Mouse (Mus musculus): ENCODE results near the gene Stag3. TPM values are rescaled to one million over a fixed set of nuclear protein-coding genes. Genes with fewer than 3 reads are reported as not detected.

Stag3 gene
- polyA plus RNA-seq, 1 experiment from 2014 or later = 4.5 TPM

GRCm38 (mm10) chr5:138291638-138292037 lies 11.6 kb downstream of the Stag3 start:
- Histone ChIP-seq H3K4me1 (replicated peaks) (no peaks in the 10 kb centered on the region), H3K36me3 (no peaks in the 10 kb centered on the region), H3K9ac (no peak overlapping the region), H3K9me3 (replicated peaks) (no peaks in the 10 kb centered on the region), H3K4me3 (no peak overlapping the region), H3K4me2 (no peak overlapping the region), H3K27me3 (replicated peaks) (no peaks in the 10 kb centered on the region), H3K27ac (ENCODE audit: poor library complexity, severe bottlenecking) (no peak overlapping the region)
- ATAC-seq (ENCODE audit: insufficient number of reproducible peaks, low FRiP score) = no peak
- WGBS = 65% methylated on average over 1 of the region's 1 CpGs

- Histone ChIP-seq H3K9ac (no peak overlapping the region), H3K9me3 (replicated peaks) (no peaks in the 10 kb centered on the region), H3K4me1 (replicated peaks) (peaks cover 5% of the 10 kb centered on the region; the same call in 1 of the 2 replicates), H3K36me3 (no peaks in the 10 kb centered on the region), H3K4me2 (no peak overlapping the region), H3K27ac (ENCODE audit: poor library complexity, severe bottlenecking) (no peak overlapping the region), H3K4me3 (no peak overlapping the region), H3K27me3 (replicated peaks) (no peaks in the 10 kb centered on the region)
- no peak for ATAC-seq (ENCODE audit: insufficient number of reproducible peaks, low FRiP score)
Measured at GRCm38 (mm10) chr5:138294158-138294557, 14.1 kb downstream of the Stag3 start.

GRCm38 (mm10) chr5:138299613-138300012 lies 19.6 kb downstream of the Stag3 start:
- 50% methylated on average over 2 of the region's 2 CpGs for WGBS
- Histone ChIP-seq H3K4me2 (no peak overlapping the region), H3K36me3 (no peaks in the 10 kb centered on the region), H3K4me1 (replicated peaks) (peaks cover 5% of the 10 kb centered on the region; the same call in 1 of the 2 replicates), H3K4me3 (no peak overlapping the region), H3K27me3 (replicated peaks) (no peaks in the 10 kb centered on the region), H3K27ac (ENCODE audit: poor library complexity, severe bottlenecking) (no peak overlapping the region), H3K9me3 (replicated peaks) (no peaks in the 10 kb centered on the region), H3K9ac (no peak overlapping the region)
- no peak for ATAC-seq (ENCODE audit: insufficient number of reproducible peaks, low FRiP score)

- Histone ChIP-seq H3K9me3 (replicated peaks) (0 out of 2 replicates have a peak, but pooled peaks cover under 1% of the 10 kb centered on the region), H3K4me3 (no peak overlapping the region), H3K36me3 (no peaks in the 10 kb centered on the region), H3K27ac (ENCODE audit: poor library complexity, severe bottlenecking) (no peak overlapping the region), H3K4me1 (replicated peaks) (no peaks in the 10 kb centered on the region), H3K4me2 (no peak overlapping the region), H3K9ac (no peak overlapping the region), H3K27me3 (replicated peaks) (no peaks in the 10 kb centered on the region)
- ATAC-seq (ENCODE audit: insufficient number of reproducible peaks, low FRiP score) = no peak
- WGBS = 73% methylated on average over 3 of the region's 3 CpGs
Measured at GRCm38 (mm10) chr5:138312795-138313194, 32.8 kb downstream of the Stag3 start.

- H3K27ac ChIP-seq (ENCODE audit: poor library complexity, severe bottlenecking) = no peak within 1 kb of the TSS
- H3K4me2 ChIP-seq = no peak within 1 kb of the TSS
- 69% methylated on average over 2 of the region's 2 CpGs for WGBS
- no peak within 1 kb of the TSS for H3K4me3 ChIP-seq
- no peaks in the 10 kb centered on the region for H3K9me3 ChIP-seq (replicated peaks)
- no peaks in the 10 kb centered on the region for H3K36me3 ChIP-seq
- H3K4me1 ChIP-seq (replicated peaks) = no peaks in the 10 kb centered on the region
- no peak for ATAC-seq (ENCODE audit: insufficient number of reproducible peaks, low FRiP score)
- no peaks in the 10 kb centered on the region for H3K27me3 ChIP-seq (replicated peaks)
- no peak within 1 kb of the TSS for H3K9ac ChIP-seq
Measured at GRCm38 (mm10) chr5:138341661-138342060, 61.6 kb downstream of the Stag3 start, which contains the start of gene Pvrig. Gene Pvrig (plus strand): TSS chr5:138341961.

- Histone ChIP-seq H3K9ac (no peak overlapping the region), H3K9me3 (replicated peaks) (no peaks in the 10 kb centered on the region), H3K36me3 (no peaks in the 10 kb centered on the region), H3K27me3 (replicated peaks) (no peaks in the 10 kb centered on the region), H3K27ac (ENCODE audit: poor library complexity, severe bottlenecking) (no peak overlapping the region), H3K4me2 (no peak overlapping the region), H3K4me3 (no peak overlapping the region), H3K4me1 (replicated peaks) (no peaks in the 10 kb centered on the region)
- WGBS = 76% methylated on average over 3 of the region's 3 CpGs
- ATAC-seq (ENCODE audit: insufficient number of reproducible peaks, low FRiP score) = no peak
Measured at GRCm38 (mm10) chr5:138343216-138343615, 63.2 kb downstream of the Stag3 start.

Other genes with a start within 250 kb of the Stag3 start
- gene Smok3c, start 227.0 kb upstream of the Stag3 start, polyA plus RNA-seq (2016; fragmentation: Nextera tagmentation; extraction: Ambion mirVana) = not detected in 2 replicates
- 15.7 and 15.9 TPM in 2 replicates for gene Zkscan1, start 195.2 kb upstream of the Stag3 start, polyA plus RNA-seq (2016; fragmentation: Nextera tagmentation; extraction: Ambion mirVana)
- gene Zscan21, start 163.3 kb upstream of the Stag3 start, polyA plus RNA-seq (2016; fragmentation: Nextera tagmentation; extraction: Ambion mirVana) = 37.6 and 38.1 TPM in 2 replicates
- gene Zfp113, start 124.5 kb upstream of the Stag3 start, polyA plus RNA-seq (2016; fragmentation: Nextera tagmentation; extraction: Ambion mirVana) = 9.9 and 10.0 TPM in 2 replicates
- gene Cops6, start 119.2 kb upstream of the Stag3 start, polyA plus RNA-seq (2016; fragmentation: Nextera tagmentation; extraction: Ambion mirVana) = 249 and 253 TPM in 2 replicates
- 12.1 and 12.6 TPM in 2 replicates for gene Ap4m1, start 108.2 kb upstream of the Stag3 start, polyA plus RNA-seq (2016; fragmentation: Nextera tagmentation; extraction: Ambion mirVana)
- 136 and 138 TPM in 2 replicates for gene Mcm7, start 107.8 kb upstream of the Stag3 start, polyA plus RNA-seq (2016; fragmentation: Nextera tagmentation; extraction: Ambion mirVana)
- 73.9 and 78.5 TPM in 2 replicates for gene Taf6, start 92.8 kb upstream of the Stag3 start, polyA plus RNA-seq (2016; fragmentation: Nextera tagmentation; extraction: Ambion mirVana)
- 26.2 and 26.5 TPM in 2 replicates for gene Cnpy4, start 92.8 kb upstream of the Stag3 start, polyA plus RNA-seq (2016; fragmentation: Nextera tagmentation; extraction: Ambion mirVana)
- gene Mblac1, start 85.9 kb upstream of the Stag3 start, polyA plus RNA-seq (2016; fragmentation: Nextera tagmentation; extraction: Ambion mirVana) = 5.1 and 6.2 TPM in 2 replicates
- gene Nxpe5, start 54.3 kb upstream of the Stag3 start, polyA plus RNA-seq (2016; fragmentation: Nextera tagmentation; extraction: Ambion mirVana) = not detected in 2 replicates
- 62.4 and 70.7 TPM in 2 replicates for gene Lamtor4, start 24.8 kb upstream of the Stag3 start, polyA plus RNA-seq (2016; fragmentation: Nextera tagmentation; extraction: Ambion mirVana)
- gene BC037034, start 16.2 kb upstream of the Stag3 start, polyA plus RNA-seq (2016; fragmentation: Nextera tagmentation; extraction: Ambion mirVana) = 7.9 and 8.0 TPM in 2 replicates
- gene Gal3st4, start 7.4 kb upstream of the Stag3 start, polyA plus RNA-seq (2016; fragmentation: Nextera tagmentation; extraction: Ambion mirVana) = 0.82 and 0.92 TPM in 2 replicates
- 0.04 and 0.09 TPM in 2 replicates for gene Gm43720, start 282 bp upstream of the Stag3 start, polyA plus RNA-seq (2016; fragmentation: Nextera tagmentation; extraction: Ambion mirVana)
- gene Gpc2, start 235 bp upstream of the Stag3 start, polyA plus RNA-seq (2016; fragmentation: Nextera tagmentation; extraction: Ambion mirVana) = 13.1 and 15.1 TPM in 2 replicates
- gene Pvrig, start 61.7 kb downstream of the Stag3 start, polyA plus RNA-seq (2016; fragmentation: Nextera tagmentation; extraction: Ambion mirVana) = 0.15 TPM in 1 of 2 replicates, not detected in the other
- gene Zfp157, start 161.2 kb downstream of the Stag3 start, polyA plus RNA-seq (2016; fragmentation: Nextera tagmentation; extraction: Ambion mirVana) = 21.7 and 23.0 TPM in 2 replicates